Mouse (Mus musculus): Measurements from ENCODE around the gene Sh3d19.
"Not testable (repeated sequence)": the region's sequence is repeated elsewhere in the genome, so short reads cannot be mapped to it uniquely, and the experiment has no call there.

The Sh3d19 gene

GRCm38 (mm10) chr3:85981761-85982160 is 10.9 kb downstream of the Sh3d19 start:
- not testable (repeated sequence) for DNase-seq

GRCm38 (mm10) chr3:85984537-85984936 is 13.6 kb downstream of the Sh3d19 start:
- no peak for DNase-seq

GRCm38 (mm10) chr3:85987225-85987624 is 16.3 kb downstream of the Sh3d19 start:
- DNase-seq, result no peak

- no peak for DNase-seq
Observed at GRCm38 (mm10) chr3:85991140-85991801, 20.4 kb downstream of the Sh3d19 start.

- DNase-seq, result no peak
Observed at GRCm38 (mm10) chr3:85991802-85992156, 20.9 kb downstream of the Sh3d19 start.

GRCm38 (mm10) chr3:85993744-85994143 is 22.8 kb downstream of the Sh3d19 start:
- no peak for DNase-seq

GRCm38 (mm10) chr3:85994645-85995044 is 23.7 kb downstream of the Sh3d19 start:
- no peak for DNase-seq

GRCm38 (mm10) chr3:86001271-86001670 is 30.4 kb downstream of the Sh3d19 start:
- DNase-seq, result no peak

- DNase-seq, result no peak
Observed at GRCm38 (mm10) chr3:86002423-86002822, 31.5 kb downstream of the Sh3d19 start, which contains the start of gene Prss48. Prss48 (minus strand) TSS chr3:86002491.

- DNase-seq, result no peak
Observed at GRCm38 (mm10) chr3:86002940-86003339, 32.0 kb downstream of the Sh3d19 start.

- DNase-seq, result no peak
Observed at GRCm38 (mm10) chr3:86004751-86005150, 33.8 kb downstream of the Sh3d19 start.

GRCm38 (mm10) chr3:86010618-86011017 is 39.7 kb downstream of the Sh3d19 start:
- no peak for DNase-seq

- no peak for DNase-seq
Observed at GRCm38 (mm10) chr3:86011373-86011772, 40.5 kb downstream of the Sh3d19 start.

- DNase-seq, result peak; percentile 65
Observed at GRCm38 (mm10) chr3:86011833-86012232, 40.9 kb downstream of the Sh3d19 start.

GRCm38 (mm10) chr3:86013837-86014236 is 42.9 kb downstream of the Sh3d19 start:
- DNase-seq, result peak; percentile 47

GRCm38 (mm10) chr3:86016965-86017364 is 46.1 kb downstream of the Sh3d19 start:
- no peak for DNase-seq

GRCm38 (mm10) chr3:86017484-86017883 is 46.6 kb downstream of the Sh3d19 start:
- no peak for DNase-seq

- DNase-seq, result no peak
Observed at GRCm38 (mm10) chr3:86020921-86021650, 50.2 kb downstream of the Sh3d19 start.

GRCm38 (mm10) chr3:86021651-86022050 is 50.7 kb downstream of the Sh3d19 start:
- no peak for DNase-seq

- no peak for DNase-seq
Observed at GRCm38 (mm10) chr3:86024065-86024795, 53.3 kb downstream of the Sh3d19 start.

GRCm38 (mm10) chr3:86025341-86026137 is 54.6 kb downstream of the Sh3d19 start:
- DNase-seq, result no peak

GRCm38 (mm10) chr3:86028658-86029375 is 57.9 kb downstream of the Sh3d19 start:
- no peak for DNase-seq
